Mouse (Mus musculus): Measurements from ENCODE around the gene Prss41. TPM values are rescaled to one million over a fixed set of nuclear protein-coding genes. Genes with fewer than 3 reads are reported as not detected.

Prss41 gene
- total and polyA plus RNA-seq, 2 experiments from 2014 or later = not detected

- Histone ChIP-seq H3K9ac (replicated peaks; ENCODE audit: low read depth, low read length) (no peak overlapping the region), H3K4me1 (ENCODE audit: control insufficient read depth, insufficient read depth) (no peaks in the 10 kb centered on the region), H3K4me3 (ENCODE audit: low read depth, low read length) (no peak overlapping the region), H3K9me3 (replicated peaks; ENCODE audit: control insufficient read depth, low read length) (no peaks in the 10 kb centered on the region), H3K4me2 (ENCODE audit: low read depth, low read length) (no peak overlapping the region), H3K27ac (ENCODE audit: low read depth) (no peak overlapping the region), H3K36me3 (replicated peaks; ENCODE audit: control insufficient read depth, insufficient read depth, low read length) (no peaks in the 10 kb centered on the region), H3K27me3 (ENCODE audit: control insufficient read depth, insufficient read depth, low read length) (no peaks in the 10 kb centered on the region)
- WGBS = 80% methylated on average over 11 of the region's 11 CpGs
- ATAC-seq (ENCODE audit: insufficient read depth, low read depth) = no peak
- DNase-seq (ENCODE audit: low spot score) = no peak
- TF ChIP-seq CTCF (IDR thresholded peaks at IDR 0.05; ENCODE audit: low read depth) (no peak), EP300 (IDR thresholded peaks at IDR 0.05; ENCODE audit: low read depth) (no peak)
These were observed 24.5 kb upstream of the Prss41 start for GRCm38 (mm10) chr17:23868513-23868912.

GRCm38 (mm10) chr17:23867756-23868155, 23.8 kb upstream of the Prss41 start, which contains the start of gene Prss21:
Gene Prss21 (plus strand): TSS chr17:23868056.
- H3K4me2 ChIP-seq (ENCODE audit: low read depth, low read length) = no peak within 1 kb of the TSS
- H3K4me3 ChIP-seq (ENCODE audit: low read depth, low read length) = no peak within 1 kb of the TSS
- H3K9me3 ChIP-seq (replicated peaks; ENCODE audit: control insufficient read depth, low read length) = no peaks in the 10 kb centered on the region
- no peak for DNase-seq (ENCODE audit: low spot score)
- WGBS = 86% methylated on average over 15 of the region's 15 CpGs
- TF ChIP-seq CTCF (IDR thresholded peaks at IDR 0.05; ENCODE audit: low read depth) (no peak), EP300 (IDR thresholded peaks at IDR 0.05; ENCODE audit: low read depth) (no peak)
- no peaks in the 10 kb centered on the region for H3K27me3 ChIP-seq (ENCODE audit: control insufficient read depth, insufficient read depth, low read length)
- no peaks in the 10 kb centered on the region for H3K36me3 ChIP-seq (replicated peaks; ENCODE audit: control insufficient read depth, insufficient read depth, low read length)
- H3K9ac ChIP-seq (replicated peaks; ENCODE audit: low read depth, low read length) = no peak within 1 kb of the TSS
- H3K4me1 ChIP-seq (ENCODE audit: control insufficient read depth, insufficient read depth) = no peaks in the 10 kb centered on the region
- no peak within 1 kb of the TSS for H3K27ac ChIP-seq (ENCODE audit: low read depth)
- ATAC-seq (ENCODE audit: insufficient read depth, low read depth) = no peak

- Histone ChIP-seq H3K9ac (replicated peaks; ENCODE audit: low read depth, low read length) (no peak overlapping the region), H3K4me2 (ENCODE audit: low read depth, low read length) (no peak overlapping the region), H3K36me3 (replicated peaks; ENCODE audit: control insufficient read depth, insufficient read depth, low read length) (no peaks in the 10 kb centered on the region), H3K9me3 (replicated peaks; ENCODE audit: control insufficient read depth, low read length) (no peaks in the 10 kb centered on the region), H3K27me3 (ENCODE audit: control insufficient read depth, insufficient read depth, low read length) (no peaks in the 10 kb centered on the region), H3K4me3 (ENCODE audit: low read depth, low read length) (no peak overlapping the region), H3K4me1 (ENCODE audit: control insufficient read depth, insufficient read depth) (no peaks in the 10 kb centered on the region), H3K27ac (ENCODE audit: low read depth) (no peak overlapping the region)
- WGBS = 85% methylated on average over 4 of the region's 4 CpGs
- DNase-seq (ENCODE audit: low spot score) (no peak), ATAC-seq (ENCODE audit: insufficient read depth, low read depth) (no peak)
- TF ChIP-seq CTCF (IDR thresholded peaks at IDR 0.05; ENCODE audit: low read depth) (no peak), EP300 (IDR thresholded peaks at IDR 0.05; ENCODE audit: low read depth) (no peak)
These were observed 19.0 kb upstream of the Prss41 start for GRCm38 (mm10) chr17:23862926-23863325.

- TF ChIP-seq CTCF (IDR thresholded peaks at IDR 0.05; ENCODE audit: low read depth) = no peak
- TF ChIP-seq EP300 (IDR thresholded peaks at IDR 0.05; ENCODE audit: low read depth) = no peak
- WGBS = 66% methylated on average over 2 of the region's 2 CpGs
- H3K4me1 ChIP-seq (ENCODE audit: control insufficient read depth, insufficient read depth) = peaks cover 3% of the 10 kb centered on the region; the same call in 1 of the 2 replicates
- no peak overlapping the region for H3K4me2 ChIP-seq (ENCODE audit: low read depth, low read length)
- H3K27me3 ChIP-seq (ENCODE audit: control insufficient read depth, insufficient read depth, low read length) = no peaks in the 10 kb centered on the region
- H3K36me3 ChIP-seq (replicated peaks; ENCODE audit: control insufficient read depth, insufficient read depth, low read length) = no peaks in the 10 kb centered on the region
- no peak overlapping the region for H3K9ac ChIP-seq (replicated peaks; ENCODE audit: low read depth, low read length)
- no peak for ATAC-seq (ENCODE audit: insufficient read depth, low read depth)
- DNase-seq (ENCODE audit: low spot score) = no peak
- no peaks in the 10 kb centered on the region for H3K9me3 ChIP-seq (replicated peaks; ENCODE audit: control insufficient read depth, low read length)
- no peak overlapping the region for H3K27ac ChIP-seq (ENCODE audit: low read depth)
- H3K4me3 ChIP-seq (ENCODE audit: low read depth, low read length) = no peak overlapping the region
These were observed 13.9 kb upstream of the Prss41 start for GRCm38 (mm10) chr17:23857913-23858312.

GRCm38 (mm10) chr17:23857193-23857592, 13.2 kb upstream of the Prss41 start:
- Histone ChIP-seq H3K9me3 (replicated peaks; ENCODE audit: control insufficient read depth, low read length) (no peaks in the 10 kb centered on the region), H3K36me3 (replicated peaks; ENCODE audit: control insufficient read depth, insufficient read depth, low read length) (no peaks in the 10 kb centered on the region), H3K4me1 (ENCODE audit: control insufficient read depth, insufficient read depth) (peaks cover 3% of the 10 kb centered on the region; the same call in 1 of the 2 replicates), H3K27ac (ENCODE audit: low read depth) (no peak overlapping the region), H3K9ac (replicated peaks; ENCODE audit: low read depth, low read length) (no peak overlapping the region), H3K4me3 (ENCODE audit: low read depth, low read length) (no peak overlapping the region), H3K4me2 (ENCODE audit: low read depth, low read length) (no peak overlapping the region), H3K27me3 (ENCODE audit: control insufficient read depth, insufficient read depth, low read length) (no peaks in the 10 kb centered on the region)
- no peak for TF ChIP-seq EP300 (IDR thresholded peaks at IDR 0.05; ENCODE audit: low read depth)
- no peak for TF ChIP-seq CTCF (IDR thresholded peaks at IDR 0.05; ENCODE audit: low read depth)
- WGBS = 78% methylated on average over 6 of the region's 6 CpGs
- DNase-seq (ENCODE audit: low spot score) (no peak), ATAC-seq (ENCODE audit: insufficient read depth, low read depth) (no peak)

GRCm38 (mm10) chr17:23854229-23854765, 10.3 kb upstream of the Prss41 start:
- peak; percentile 72 for ATAC-seq (ENCODE audit: insufficient read depth, low read depth)

More at GRCm38 (mm10) chr17:23854229-23854765, 10.3 kb upstream of the Prss41 start:
- 43% methylated on average over 10 of the region's 10 CpGs for WGBS
- H3K27ac ChIP-seq (ENCODE audit: low read depth) = no peak overlapping the region
- no peaks in the 10 kb centered on the region for H3K9me3 ChIP-seq (replicated peaks; ENCODE audit: control insufficient read depth, low read length)
- H3K4me2 ChIP-seq (ENCODE audit: low read depth, low read length) = no peak overlapping the region
- no peaks in the 10 kb centered on the region for H3K27me3 ChIP-seq (ENCODE audit: control insufficient read depth, insufficient read depth, low read length)
- H3K4me1 ChIP-seq (ENCODE audit: control insufficient read depth, insufficient read depth) = peaks cover 3% of the 10 kb centered on the region; the same call in 1 of the 2 replicates
- TF ChIP-seq EP300 (IDR thresholded peaks at IDR 0.05; ENCODE audit: low read depth) (no peak), CTCF (IDR thresholded peaks at IDR 0.05; ENCODE audit: low read depth) (no peak)
- no peak overlapping the region for H3K4me3 ChIP-seq (ENCODE audit: low read depth, low read length)
- H3K36me3 ChIP-seq (replicated peaks; ENCODE audit: control insufficient read depth, insufficient read depth, low read length) = no peaks in the 10 kb centered on the region
- peak; percentile 17 for DNase-seq (ENCODE audit: low spot score)
- H3K9ac ChIP-seq (replicated peaks; ENCODE audit: low read depth, low read length) = no peak overlapping the region

Data from heart, postnatal 0 days (tissue).